Mouse (Mus musculus): ENCODE measurements around the gene Ccdc138. TPM values are rescaled to one million over a fixed set of nuclear protein-coding genes. Genes with fewer than 3 reads are reported as not detected.

Gene Ccdc138
- polyA plus RNA-seq, 1 experiment from 2014 or later: 9.2 TPM

GRCm38 (mm10) chr10:58559098-58559497, 61.4 kb downstream of the Ccdc138 start:
- Histone ChIP-seq H3K4me2 (ENCODE audit: low read length) (no peak overlapping the region), H3K27ac (ENCODE audit: low read depth, low read length) (no peak overlapping the region), H3K9ac (ENCODE audit: low read depth, low read length) (no peak overlapping the region), H3K4me3 (ENCODE audit: low read length) (no peak overlapping the region), H3K36me3 (ENCODE audit: control insufficient read depth, insufficient read depth, low read length) (no peaks in the 10 kb centered on the region), H3K4me1 (ENCODE audit: control insufficient read depth, insufficient read depth, low read depth, low read length) (peaks cover 2% of the 10 kb centered on the region; the same call in 1 of the 2 replicates), H3K9me3 (ENCODE audit: control insufficient read depth, low read length) (no peaks in the 10 kb centered on the region), H3K27me3 (replicated peaks; ENCODE audit: control insufficient read depth, insufficient read depth, low read length) (no peaks in the 10 kb centered on the region)
- peak; percentile 52; the same call in 1 of the 2 replicates for ATAC-seq
- WGBS: 39% methylated on average over 7 of the region's 7 CpGs

- H3K9ac ChIP-seq (ENCODE audit: low read depth, low read length): peak overlapping the region; percentile 38; the same call in 1 of the 2 replicates
- H3K9me3 ChIP-seq (ENCODE audit: control insufficient read depth, low read length): no peaks in the 10 kb centered on the region
- H3K36me3 ChIP-seq (ENCODE audit: control insufficient read depth, insufficient read depth, low read length): no peaks in the 10 kb centered on the region
- peak; percentile 81 for ATAC-seq
- peaks cover 2% of the 10 kb centered on the region; the same call in 1 of the 2 replicates for H3K4me1 ChIP-seq (ENCODE audit: control insufficient read depth, insufficient read depth, low read depth, low read length)
- no peak overlapping the region for H3K27ac ChIP-seq (ENCODE audit: low read depth, low read length)
- no peak overlapping the region for H3K4me3 ChIP-seq (ENCODE audit: low read length)
- 18% methylated on average over 3 of the region's 3 CpGs for WGBS
- H3K27me3 ChIP-seq (replicated peaks; ENCODE audit: control insufficient read depth, insufficient read depth, low read length): no peaks in the 10 kb centered on the region
- H3K4me2 ChIP-seq (ENCODE audit: low read length): no peak overlapping the region
Observed at GRCm38 (mm10) chr10:58559901-58560300, 62.2 kb downstream of the Ccdc138 start.

- no peaks in the 10 kb centered on the region for H3K27me3 ChIP-seq (replicated peaks; ENCODE audit: control insufficient read depth, insufficient read depth, low read length)
- peaks cover 2% of the 10 kb centered on the region; the same call in 1 of the 2 replicates for H3K4me1 ChIP-seq (ENCODE audit: control insufficient read depth, insufficient read depth, low read depth, low read length)
- H3K4me2 ChIP-seq (ENCODE audit: low read length): no peak overlapping the region
- no peaks in the 10 kb centered on the region for H3K9me3 ChIP-seq (ENCODE audit: control insufficient read depth, low read length)
- no peak overlapping the region for H3K27ac ChIP-seq (ENCODE audit: low read depth, low read length)
- WGBS: 84% methylated on average over 6 of the region's 6 CpGs
- no peak for ATAC-seq
- no peaks in the 10 kb centered on the region for H3K36me3 ChIP-seq (ENCODE audit: control insufficient read depth, insufficient read depth, low read length)
- H3K4me3 ChIP-seq (ENCODE audit: low read length): no peak overlapping the region
- H3K9ac ChIP-seq (ENCODE audit: low read depth, low read length): no peak overlapping the region
Observed at GRCm38 (mm10) chr10:58560521-58560920, 62.8 kb downstream of the Ccdc138 start.

GRCm38 (mm10) chr10:58585427-58586223, 87.9 kb downstream of the Ccdc138 start:
- Histone ChIP-seq H3K27me3 (replicated peaks; ENCODE audit: control insufficient read depth, insufficient read depth, low read length) (no peaks in the 10 kb centered on the region), H3K4me2 (ENCODE audit: low read length) (no peak overlapping the region), H3K4me1 (ENCODE audit: control insufficient read depth, insufficient read depth, low read depth, low read length) (no peaks in the 10 kb centered on the region), H3K9me3 (ENCODE audit: control insufficient read depth, low read length) (peaks cover 3% of the 10 kb centered on the region), H3K9ac (ENCODE audit: low read depth, low read length) (no peak overlapping the region), H3K27ac (ENCODE audit: low read depth, low read length) (no peak overlapping the region), H3K4me3 (ENCODE audit: low read length) (no peak overlapping the region), H3K36me3 (ENCODE audit: control insufficient read depth, insufficient read depth, low read length) (no peaks in the 10 kb centered on the region)
- no peak for ATAC-seq
- WGBS: 84% methylated on average over 5 of the region's 5 CpGs

GRCm38 (mm10) chr10:58594486-58594885, 96.7 kb downstream of the Ccdc138 start:
- 85% methylated on average over 3 of the region's 3 CpGs for WGBS
- no peaks in the 10 kb centered on the region for H3K36me3 ChIP-seq (ENCODE audit: control insufficient read depth, insufficient read depth, low read length)
- H3K4me1 ChIP-seq (ENCODE audit: control insufficient read depth, insufficient read depth, low read depth, low read length): no peaks in the 10 kb centered on the region
- H3K9me3 ChIP-seq (ENCODE audit: control insufficient read depth, low read length): peaks cover 4% of the 10 kb centered on the region
- H3K4me2 ChIP-seq (ENCODE audit: low read length): no peak overlapping the region
- H3K27ac ChIP-seq (ENCODE audit: low read depth, low read length): no peak overlapping the region
- no peak overlapping the region for H3K4me3 ChIP-seq (ENCODE audit: low read length)
- H3K27me3 ChIP-seq (replicated peaks; ENCODE audit: control insufficient read depth, insufficient read depth, low read length): no peaks in the 10 kb centered on the region
- no peak overlapping the region for H3K9ac ChIP-seq (ENCODE audit: low read depth, low read length)
- ATAC-seq: no peak

- no peaks in the 10 kb centered on the region for H3K4me1 ChIP-seq (ENCODE audit: control insufficient read depth, insufficient read depth, low read depth, low read length)
- WGBS: 83% methylated on average over 3 of the region's 3 CpGs
- no peak overlapping the region for H3K4me2 ChIP-seq (ENCODE audit: low read length)
- no peak overlapping the region for H3K27ac ChIP-seq (ENCODE audit: low read depth, low read length)
- peaks cover 4% of the 10 kb centered on the region for H3K9me3 ChIP-seq (ENCODE audit: control insufficient read depth, low read length)
- H3K9ac ChIP-seq (ENCODE audit: low read depth, low read length): no peak overlapping the region
- H3K27me3 ChIP-seq (replicated peaks; ENCODE audit: control insufficient read depth, insufficient read depth, low read length): no peaks in the 10 kb centered on the region
- no peak for ATAC-seq
- no peaks in the 10 kb centered on the region for H3K36me3 ChIP-seq (ENCODE audit: control insufficient read depth, insufficient read depth, low read length)
- H3K4me3 ChIP-seq (ENCODE audit: low read length): no peak overlapping the region
Observed at GRCm38 (mm10) chr10:58595197-58595596, 97.4 kb downstream of the Ccdc138 start.

- H3K27me3 ChIP-seq (replicated peaks; ENCODE audit: control insufficient read depth, insufficient read depth, low read length): no peaks in the 10 kb centered on the region
- H3K4me3 ChIP-seq (ENCODE audit: low read length): no peak overlapping the region
- no peak overlapping the region for H3K4me2 ChIP-seq (ENCODE audit: low read length)
- peaks cover 4% of the 10 kb centered on the region for H3K9me3 ChIP-seq (ENCODE audit: control insufficient read depth, low read length)
- H3K9ac ChIP-seq (ENCODE audit: low read depth, low read length): no peak overlapping the region
- no peak for ATAC-seq
- 71% methylated on average over 5 of the region's 5 CpGs for WGBS
- H3K4me1 ChIP-seq (ENCODE audit: control insufficient read depth, insufficient read depth, low read depth, low read length): no peaks in the 10 kb centered on the region
- no peaks in the 10 kb centered on the region for H3K36me3 ChIP-seq (ENCODE audit: control insufficient read depth, insufficient read depth, low read length)
- no peak overlapping the region for H3K27ac ChIP-seq (ENCODE audit: low read depth, low read length)
Observed at GRCm38 (mm10) chr10:58595821-58596220, 98.1 kb downstream of the Ccdc138 start.

- Histone ChIP-seq H3K9ac (ENCODE audit: low read depth, low read length) (no peak overlapping the region), H3K27ac (ENCODE audit: low read depth, low read length) (no peak overlapping the region), H3K4me1 (ENCODE audit: control insufficient read depth, insufficient read depth, low read depth, low read length) (peaks cover 11% of the 10 kb centered on the region; the same call in 1 of the 2 replicates), H3K9me3 (ENCODE audit: control insufficient read depth, low read length) (no peaks in the 10 kb centered on the region), H3K4me3 (ENCODE audit: low read length) (no peak overlapping the region), H3K36me3 (ENCODE audit: control insufficient read depth, insufficient read depth, low read length) (no peaks in the 10 kb centered on the region), H3K4me2 (ENCODE audit: low read length) (no peak overlapping the region), H3K27me3 (replicated peaks; ENCODE audit: control insufficient read depth, insufficient read depth, low read length) (no peaks in the 10 kb centered on the region)
- no peak for ATAC-seq
- 94% methylated on average over 5 of the region's 5 CpGs for WGBS
Observed at GRCm38 (mm10) chr10:58600151-58600550, 102.4 kb downstream of the Ccdc138 start.

GRCm38 (mm10) chr10:58600983-58601382, 103.2 kb downstream of the Ccdc138 start:
- H3K4me2 ChIP-seq (ENCODE audit: low read length): no peak overlapping the region
- peaks cover 11% of the 10 kb centered on the region; the same call in 1 of the 2 replicates for H3K4me1 ChIP-seq (ENCODE audit: control insufficient read depth, insufficient read depth, low read depth, low read length)
- 10% methylated on average over 5 of the region's 5 CpGs for WGBS
- H3K36me3 ChIP-seq (ENCODE audit: control insufficient read depth, insufficient read depth, low read length): no peaks in the 10 kb centered on the region
- peak overlapping the region; percentile 64 for H3K27ac ChIP-seq (ENCODE audit: low read depth, low read length)
- no peak overlapping the region for H3K4me3 ChIP-seq (ENCODE audit: low read length)
- H3K27me3 ChIP-seq (replicated peaks; ENCODE audit: control insufficient read depth, insufficient read depth, low read length): no peaks in the 10 kb centered on the region
- peak; percentile 68 for ATAC-seq
- H3K9me3 ChIP-seq (ENCODE audit: control insufficient read depth, low read length): no peaks in the 10 kb centered on the region
- H3K9ac ChIP-seq (ENCODE audit: low read depth, low read length): no peak overlapping the region
